Mouse (Mus musculus) megakaryocyte, embryonic 14.5 days (primary cell): ENCODE data around the gene Itgav. TPM values are rescaled to one million over a fixed set of nuclear protein-coding genes. Genes with fewer than 3 reads are reported as not detected.
"Not testable (repeated sequence)": the region's sequence is repeated elsewhere in the genome, so short reads cannot be mapped to it uniquely, and the experiment has no call there.

Source experiments
- H3K27me3 ChIP-seq: replicated peaks from 2 replicates; pipeline ENCODE3; 2012; ENCODE audit warnings: inconsistent platforms
- H3K36me3 ChIP-seq: replicated peaks from 2 replicates; pipeline ENCODE3; 2012; ENCODE audit warnings: low read length, inconsistent platforms, mixed read lengths
- H3K4me1 ChIP-seq: 2 replicates; pipeline ENCODE4 v1.6.1; 2012; ENCODE audit warnings: inconsistent platforms
- H3K4me3 ChIP-seq: replicated peaks from 2 replicates; pipeline ENCODE3; 2012; ENCODE audit warnings: moderate library complexity, mild to moderate bottlenecking, inconsistent platforms
- H3K9me3 ChIP-seq: 2 replicates; pipeline ENCODE4 v1.6.1; 2012; ENCODE audit warnings: inconsistent platforms
- FLI1 ChIP-seq: IDR thresholded peaks from 2 replicates; pipeline ENCODE4 v1.6.1; 2012; ENCODE audit warnings: low read length, inconsistent platforms, mixed read lengths
- GATA1 ChIP-seq: IDR thresholded peaks from 3 replicates; pipeline ENCODE4 v1.6.1; 2012; ENCODE audit warnings: mixed read lengths, low read length, inconsistent platforms, borderline replicate concordance
- polyA plus RNA-seq: library from polyadenylated mRNA; stranded (reverse); fragments of >175 nt; gene quantifications from 2 replicates; pipeline ENCODE4 v1.2.3, GENCODE M21; 2012; ENCODE audit warnings: low replicate concordance; ENCODE audit not compliant: insufficient read depth

The Itgav gene
- polyA plus RNA-seq, 1 experiment: 7.1 TPM

DNA sequence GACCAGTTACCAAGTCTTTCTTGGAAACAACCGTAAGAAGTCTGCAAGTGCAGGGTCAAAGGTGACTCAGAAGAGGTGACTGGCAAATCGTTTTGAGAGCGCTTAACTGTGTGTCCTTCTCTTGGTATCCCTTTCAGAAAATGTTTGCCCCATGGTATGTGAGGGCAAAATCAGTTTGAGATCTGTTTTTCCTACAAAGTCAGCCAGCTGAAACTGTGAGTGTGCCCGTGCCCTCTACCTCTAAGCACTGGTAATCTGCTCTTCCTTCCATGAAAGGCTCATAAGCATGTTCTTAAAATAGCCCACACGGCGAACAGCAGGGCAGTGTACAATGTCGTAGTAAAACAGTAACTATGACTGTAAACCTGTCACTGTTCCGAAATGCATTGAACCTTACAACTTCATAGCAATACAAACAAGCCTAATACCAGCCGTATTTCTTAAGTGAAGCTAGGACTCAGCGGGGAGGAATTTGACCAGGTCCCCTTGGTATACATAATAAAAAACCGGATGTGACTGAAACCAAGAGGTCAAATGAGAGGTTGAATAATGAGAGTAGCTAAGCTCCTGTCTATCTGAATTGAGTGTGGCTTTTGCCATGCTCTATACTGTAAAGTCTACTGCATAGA, 14.2 kb upstream of the Itgav start:
- no peaks in the 10 kb centered on the region for H3K27me3 ChIP-seq
- peaks cover 50% of the 10 kb centered on the region for H3K4me1 ChIP-seq
- no peaks in the 10 kb centered on the region for H3K36me3 ChIP-seq
- H3K9me3 ChIP-seq: no peaks in the 10 kb centered on the region
- H3K4me3 ChIP-seq: no peak overlapping the region
- no peak for TF ChIP-seq GATA1
- TF ChIP-seq FLI1: no peak

DNA sequence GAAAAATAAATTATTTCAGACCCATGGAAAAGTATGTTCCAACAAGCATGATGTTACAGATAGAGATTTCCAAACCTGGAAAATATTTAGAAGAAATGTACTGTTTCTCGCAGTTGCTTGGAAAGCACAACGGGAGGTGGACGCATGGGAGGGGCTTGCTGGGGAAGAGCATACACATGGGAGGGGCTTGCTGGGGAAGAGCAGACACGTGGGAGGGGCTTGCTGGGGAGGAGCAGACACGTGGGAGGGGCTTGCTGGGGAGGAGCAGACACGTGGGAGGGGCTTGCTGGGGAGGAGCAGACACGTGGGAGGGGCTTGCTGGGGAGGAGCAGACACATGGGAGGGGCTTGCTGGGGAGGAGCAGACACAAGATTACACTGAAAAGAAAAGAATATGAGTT, 10.9 kb upstream of the Itgav start:
- peaks cover 28% of the 10 kb centered on the region for H3K4me1 ChIP-seq
- not testable (repeated sequence) for H3K9me3 ChIP-seq, H3K36me3 ChIP-seq, H3K27me3 ChIP-seq, H3K4me3 ChIP-seq

DNA sequence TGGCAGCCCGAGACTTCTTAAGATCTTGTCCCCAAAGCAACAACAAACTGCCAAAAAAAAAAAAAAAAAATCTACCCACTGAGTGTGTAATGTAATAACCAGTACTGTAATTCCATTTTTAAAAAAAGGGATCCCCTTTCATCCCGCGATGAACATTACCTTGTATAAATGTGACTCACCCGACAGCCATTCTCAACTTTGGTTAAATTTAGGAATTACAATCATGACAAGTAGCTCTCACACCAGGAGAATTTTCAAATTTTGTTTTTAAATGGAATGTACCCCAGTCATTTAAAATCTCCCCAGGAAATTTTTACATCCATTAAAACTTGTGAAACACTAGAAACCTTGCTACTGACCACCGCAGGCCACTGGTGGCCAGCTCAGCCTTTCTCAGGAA, 10.3 kb upstream of the Itgav start:
- no peaks in the 10 kb centered on the region for H3K36me3 ChIP-seq
- H3K4me1 ChIP-seq: peaks cover 24% of the 10 kb centered on the region
- no peaks in the 10 kb centered on the region for H3K9me3 ChIP-seq
- H3K27me3 ChIP-seq: no peaks in the 10 kb centered on the region
- TF ChIP-seq FLI1: no peak
- TF ChIP-seq GATA1: no peak
- no peak overlapping the region for H3K4me3 ChIP-seq

DNA sequence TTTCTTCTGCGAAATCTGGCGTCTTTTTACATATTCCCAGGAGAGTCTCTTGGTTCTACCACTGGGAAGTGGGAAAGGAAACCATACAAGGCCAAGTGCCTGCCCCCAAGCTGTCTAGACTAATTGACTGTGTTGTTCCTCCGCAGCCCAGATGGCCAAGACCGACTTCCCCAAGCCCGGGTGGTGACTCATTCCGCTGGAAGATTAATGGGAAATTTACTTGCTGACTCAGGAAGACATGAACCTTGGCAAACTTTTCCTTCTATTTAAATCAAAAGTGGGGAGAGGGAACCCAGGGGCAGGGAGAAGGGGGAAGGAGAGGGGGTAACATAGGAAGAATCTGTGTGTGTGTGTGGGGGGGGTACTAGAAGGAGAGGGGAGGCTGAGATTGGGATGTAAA, 9.4 kb upstream of the Itgav start:
- Histone ChIP-seq H3K9me3 (no peaks in the 10 kb centered on the region), H3K36me3 (no peaks in the 10 kb centered on the region), H3K4me3 (peak overlapping the region; percentile 62), H3K4me1 (peaks cover 18% of the 10 kb centered on the region), H3K27me3 (no peaks in the 10 kb centered on the region)
- TF ChIP-seq GATA1 (no peak), FLI1 (no peak)

DNA sequence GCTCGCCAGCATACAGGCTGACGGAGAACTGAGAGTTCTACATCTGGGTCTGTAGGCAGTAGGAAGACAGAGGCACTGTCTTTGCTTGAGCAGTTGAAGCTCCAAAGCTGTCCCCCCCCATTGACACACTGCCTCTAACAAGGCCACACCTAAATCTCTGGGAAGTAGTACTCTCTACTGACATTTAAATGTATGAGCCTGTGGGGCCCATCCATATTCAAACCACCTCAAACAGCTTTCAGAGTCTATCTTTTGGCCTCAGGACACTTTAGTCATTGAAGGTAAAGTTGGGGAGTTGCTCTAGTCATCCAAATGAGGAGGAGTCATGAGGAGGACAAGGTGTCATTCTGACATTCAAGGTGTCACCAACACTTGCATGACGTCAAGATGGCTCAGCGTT, 5.9 kb upstream of the Itgav start:
- Histone ChIP-seq H3K4me1 (peaks cover 28% of the 10 kb centered on the region), H3K4me3 (no peak overlapping the region), H3K27me3 (no peaks in the 10 kb centered on the region), H3K36me3 (no peaks in the 10 kb centered on the region), H3K9me3 (no peaks in the 10 kb centered on the region)
- no peak for TF ChIP-seq GATA1
- TF ChIP-seq FLI1: no peak

DNA sequence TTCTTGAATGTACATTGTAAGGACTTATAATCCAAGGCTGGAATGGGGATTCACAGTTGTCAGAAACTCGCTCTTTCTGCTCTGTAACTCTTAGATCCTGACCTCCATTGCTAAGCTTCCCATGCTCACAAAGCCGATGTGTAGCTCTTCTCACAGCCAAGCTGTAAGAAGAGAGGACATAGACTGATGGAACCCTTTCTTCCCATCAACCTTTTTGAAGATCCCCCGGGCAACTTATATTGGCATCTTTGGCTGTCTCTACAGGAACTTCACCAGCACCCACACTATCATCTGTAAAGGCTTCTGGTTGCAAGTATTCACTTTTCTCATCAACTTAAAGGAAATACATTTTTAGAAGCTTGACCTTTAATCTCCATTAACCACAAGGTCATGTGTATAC, 2.6 kb upstream of the Itgav start:
- Histone ChIP-seq H3K36me3 (no peaks in the 10 kb centered on the region), H3K4me3 (no peak overlapping the region), H3K27me3 (no peaks in the 10 kb centered on the region), H3K4me1 (peaks cover 35% of the 10 kb centered on the region), H3K9me3 (no peaks in the 10 kb centered on the region)
- no peak for TF ChIP-seq GATA1
- no peak for TF ChIP-seq FLI1

DNA sequence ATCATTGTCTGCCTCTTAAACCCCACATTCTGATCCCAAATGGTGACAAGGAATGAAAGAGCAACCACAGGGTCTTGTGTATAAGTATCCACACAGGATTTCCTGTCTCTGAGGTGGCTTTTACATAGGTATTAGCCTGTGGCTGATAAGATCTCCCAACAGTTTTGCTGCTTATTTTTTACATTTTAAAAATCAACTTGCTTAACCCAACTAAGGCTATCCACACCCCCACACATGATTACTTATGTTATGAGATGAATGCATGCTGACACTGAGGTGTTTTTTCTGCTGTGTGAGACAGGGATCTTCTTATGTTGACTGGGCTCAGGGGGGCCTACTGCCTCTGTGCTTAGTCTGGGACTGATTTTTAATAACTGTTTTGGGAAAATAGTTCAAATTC, 1.3 kb upstream of the Itgav start:
- Histone ChIP-seq H3K36me3 (no peaks in the 10 kb centered on the region), H3K9me3 (no peaks in the 10 kb centered on the region), H3K27me3 (no peaks in the 10 kb centered on the region), H3K4me3 (no peak overlapping the region), H3K4me1 (peaks cover 40% of the 10 kb centered on the region)
- no peak for TF ChIP-seq GATA1
- no peak for TF ChIP-seq FLI1

DNA sequence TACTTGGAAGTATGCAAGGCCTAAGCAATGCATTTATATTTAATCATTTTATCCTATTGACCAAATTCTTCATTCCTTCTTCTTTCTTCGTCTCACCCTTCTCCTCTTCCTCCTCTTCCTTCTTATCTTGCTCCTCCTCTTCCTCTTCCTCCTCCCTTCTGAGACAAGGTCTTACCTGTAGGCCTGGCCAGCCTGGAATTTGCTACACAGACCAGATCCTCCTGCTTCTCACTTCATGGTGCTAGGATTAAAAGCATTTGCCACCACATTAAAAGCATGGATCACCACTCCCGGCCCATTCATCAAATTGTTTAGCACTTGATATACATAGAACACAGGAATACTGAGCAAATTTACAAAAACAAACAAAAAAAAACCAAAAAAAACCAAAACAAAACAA, 851 bp upstream of the Itgav start:
- Histone ChIP-seq H3K27me3 (no peaks in the 10 kb centered on the region), H3K4me3 (peak overlapping the region; percentile 95), H3K36me3 (no peaks in the 10 kb centered on the region), H3K9me3 (no peaks in the 10 kb centered on the region), H3K4me1 (peaks cover 44% of the 10 kb centered on the region)
- TF ChIP-seq GATA1: no peak
- no peak for TF ChIP-seq FLI1

DNA sequence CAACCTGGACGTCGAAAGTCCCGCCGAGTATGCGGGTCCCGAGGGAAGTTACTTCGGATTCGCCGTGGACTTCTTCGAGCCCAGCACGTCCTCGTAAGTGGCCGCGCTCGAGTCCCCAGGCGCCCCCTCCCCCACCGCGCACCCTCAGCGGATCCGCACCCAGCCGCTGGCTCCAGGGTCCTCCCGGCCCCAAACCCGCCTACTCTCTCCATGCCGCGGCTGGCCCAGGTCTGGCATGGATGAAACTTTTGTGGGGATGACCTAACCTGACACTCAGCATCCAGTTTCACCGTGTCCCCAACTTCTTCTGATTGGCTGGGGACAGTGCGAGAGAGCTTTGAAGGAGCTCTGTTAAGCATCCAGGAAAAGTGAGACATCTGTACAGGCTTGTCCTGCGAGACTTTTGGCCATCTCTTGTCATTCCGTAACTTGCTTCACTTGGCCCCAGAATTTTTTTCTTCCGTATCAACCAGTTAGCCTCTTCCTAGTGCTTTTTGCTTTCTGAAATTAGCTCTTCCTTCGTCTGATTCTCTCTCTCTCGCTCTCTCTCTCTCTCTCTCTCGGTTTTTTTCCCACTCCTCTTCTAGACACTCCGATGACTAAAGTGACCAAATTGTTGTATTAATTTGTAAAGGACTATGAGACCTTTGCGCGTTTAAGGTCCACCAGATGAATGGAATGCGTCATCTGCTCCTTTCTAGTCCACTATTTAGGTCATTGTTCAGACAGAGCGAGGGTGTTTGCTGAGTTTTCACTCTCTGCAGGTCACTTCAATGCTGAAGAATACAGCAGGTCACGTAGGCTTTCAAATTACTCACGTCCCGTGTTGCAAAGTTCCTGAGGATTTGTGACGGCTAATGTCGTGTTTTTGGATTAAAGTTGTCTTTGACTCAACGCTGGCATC, 882 bp downstream of the Itgav start:
- Histone ChIP-seq H3K4me3 (peak overlapping the region; percentile 95), H3K9me3 (no peaks in the 10 kb centered on the region), H3K36me3 (peaks cover 8% of the 10 kb centered on the region), H3K27me3 (no peaks in the 10 kb centered on the region), H3K4me1 (peaks cover 61% of the 10 kb centered on the region)
- TF ChIP-seq GATA1 (no peak), FLI1 (no peak)

DNA sequence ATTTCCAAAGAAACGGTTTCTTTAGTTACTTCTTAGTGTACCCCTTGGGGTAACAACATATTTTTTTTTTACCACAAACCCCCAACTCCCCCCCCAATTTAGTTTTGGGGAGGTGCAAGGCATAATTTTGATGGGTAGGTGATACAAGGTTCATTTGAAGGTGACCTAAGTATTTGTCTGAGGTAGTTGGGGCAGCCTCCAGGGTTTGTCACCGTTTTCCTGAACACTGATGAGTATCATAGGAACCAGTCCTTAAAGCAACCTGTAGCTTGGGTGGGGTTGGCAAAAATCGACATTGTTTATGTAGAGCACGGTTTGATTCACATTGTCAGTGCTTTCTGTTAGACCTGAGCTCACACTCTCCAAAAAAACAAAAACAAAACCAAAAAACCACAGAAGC, 1.6 kb downstream of the Itgav start:
- H3K36me3 ChIP-seq: peaks cover 14% of the 10 kb centered on the region
- peak overlapping the region; percentile 95 for H3K4me3 ChIP-seq
- TF ChIP-seq FLI1: no peak
- TF ChIP-seq GATA1: no peak
- H3K9me3 ChIP-seq: no peaks in the 10 kb centered on the region
- no peaks in the 10 kb centered on the region for H3K27me3 ChIP-seq
- peaks cover 65% of the 10 kb centered on the region for H3K4me1 ChIP-seq
